Mouse (Mus musculus): ENCODE results near the gene Serp2. TPM values are rescaled to one million over a fixed set of nuclear protein-coding genes. Genes with fewer than 3 reads are reported as not detected.

The Serp2 gene
- polyA plus RNA-seq, 1 experiment from 2014 or later, result 18.5 TPM

DNA sequence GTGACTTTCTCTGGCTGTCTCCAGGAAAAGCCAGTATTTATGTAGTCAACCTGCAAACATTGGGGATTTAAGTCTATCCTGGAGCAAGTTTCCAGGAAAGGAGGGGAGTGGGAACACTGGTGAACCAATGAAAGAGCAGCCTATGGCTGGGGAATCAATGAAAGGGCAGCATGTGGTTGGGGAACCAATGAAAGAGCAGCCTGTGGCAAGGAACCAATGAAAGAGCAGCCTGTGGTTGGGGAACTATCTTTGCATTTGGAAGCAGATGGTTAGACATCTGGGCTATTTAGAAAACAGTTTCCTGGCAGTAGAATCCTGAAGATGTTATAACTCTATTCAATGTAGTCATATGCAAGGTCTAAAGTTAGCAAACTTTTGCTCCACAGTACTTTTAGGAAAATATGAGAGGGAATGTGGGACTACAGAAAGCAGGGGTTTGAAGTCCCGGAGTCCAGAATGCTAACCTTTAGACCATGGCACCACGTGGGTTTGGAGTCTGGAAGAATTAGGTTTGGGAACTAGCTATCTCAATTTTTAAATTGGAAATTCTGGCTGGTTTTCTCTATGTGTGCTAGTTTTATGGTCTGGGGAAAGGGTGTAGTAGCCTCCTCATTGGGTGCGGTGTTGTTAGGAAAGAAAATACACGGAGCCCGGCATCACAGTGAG is 16.6 kb downstream of the Serp2 start:
- WGBS, result 92% methylated on average over 5 of the region's 5 CpGs
- H3K36me3 ChIP-seq, result no peaks in the 10 kb centered on the region
- H3K9ac ChIP-seq, result no peak overlapping the region
- H3K4me3 ChIP-seq, result no peak overlapping the region
- no peaks in the 10 kb centered on the region for H3K9me3 ChIP-seq (replicated peaks)
- no peak for ATAC-seq (ENCODE audit: insufficient number of reproducible peaks, low FRiP score)
- H3K27ac ChIP-seq (ENCODE audit: poor library complexity, severe bottlenecking), result no peak overlapping the region
- peaks cover 32% of the 10 kb centered on the region for H3K4me1 ChIP-seq (replicated peaks)
- no peaks in the 10 kb centered on the region for H3K27me3 ChIP-seq (replicated peaks)
- no peak overlapping the region for H3K4me2 ChIP-seq

DNA sequence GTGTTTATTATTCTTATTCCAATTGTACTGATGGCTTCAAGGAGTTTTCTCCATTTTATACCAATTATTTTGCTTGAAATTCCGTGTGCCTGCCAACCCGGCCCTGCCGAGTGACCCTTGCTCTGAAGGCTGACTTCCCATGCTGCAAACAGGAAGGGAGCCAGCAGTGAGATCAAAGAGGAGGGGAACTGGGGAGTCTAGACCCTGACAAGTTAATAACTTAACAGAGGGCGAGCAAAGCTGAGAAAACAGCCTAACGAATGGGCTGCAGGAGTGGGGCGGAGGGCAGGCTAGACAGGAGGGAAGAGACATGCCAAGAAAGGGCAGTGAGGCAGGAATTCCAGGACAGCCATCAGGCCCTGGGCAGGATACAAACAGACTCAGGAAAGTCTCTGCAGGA is 19.8 kb downstream of the Serp2 start:
- H3K4me2 ChIP-seq, result no peak overlapping the region
- no peaks in the 10 kb centered on the region for H3K9me3 ChIP-seq (replicated peaks)
- peaks cover 46% of the 10 kb centered on the region for H3K4me1 ChIP-seq (replicated peaks)
- no peak overlapping the region; the same call in 1 of the 2 replicates for H3K9ac ChIP-seq
- no peak overlapping the region for H3K4me3 ChIP-seq
- ATAC-seq (ENCODE audit: insufficient number of reproducible peaks, low FRiP score), result no peak
- no peaks in the 10 kb centered on the region for H3K36me3 ChIP-seq
- no peaks in the 10 kb centered on the region for H3K27me3 ChIP-seq (replicated peaks)
- peak overlapping the region; percentile 21; the same call in 1 of the 2 replicates for H3K27ac ChIP-seq (ENCODE audit: poor library complexity, severe bottlenecking)
- WGBS, result 37% methylated on average over 6 of the region's 6 CpGs

DNA sequence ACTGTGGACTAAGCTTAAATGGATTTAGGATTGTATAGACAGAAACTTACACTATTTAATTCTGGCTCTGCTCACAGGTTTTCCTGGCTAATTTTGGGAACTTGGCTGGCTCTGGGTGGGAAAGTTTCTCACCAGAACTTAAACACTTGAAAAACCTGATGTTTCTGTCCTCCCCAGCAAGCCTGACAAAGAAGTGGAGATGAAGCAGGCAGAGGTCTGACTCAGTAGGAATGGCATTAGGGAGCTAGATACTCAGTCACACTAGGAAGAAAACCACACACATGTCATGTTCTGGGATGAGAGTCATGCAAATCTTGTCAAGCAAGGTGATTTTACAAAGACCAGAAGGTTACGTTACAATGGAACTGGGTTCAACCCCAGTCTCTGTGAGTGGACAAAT is 21.6 kb downstream of the Serp2 start:
- Histone ChIP-seq H3K27ac (ENCODE audit: poor library complexity, severe bottlenecking) (0 out of 2 replicates have a peak overlapping the region, but pooled peaks have one; percentile 14), H3K4me2 (no peak overlapping the region), H3K4me1 (replicated peaks) (peaks cover 34% of the 10 kb centered on the region), H3K4me3 (no peak overlapping the region), H3K27me3 (replicated peaks) (no peaks in the 10 kb centered on the region), H3K36me3 (no peaks in the 10 kb centered on the region), H3K9ac (no peak overlapping the region), H3K9me3 (replicated peaks) (no peaks in the 10 kb centered on the region)
- no peak for ATAC-seq (ENCODE audit: insufficient number of reproducible peaks, low FRiP score)
- WGBS, result 53% methylated on average over 1 of the region's 1 CpGs

DNA sequence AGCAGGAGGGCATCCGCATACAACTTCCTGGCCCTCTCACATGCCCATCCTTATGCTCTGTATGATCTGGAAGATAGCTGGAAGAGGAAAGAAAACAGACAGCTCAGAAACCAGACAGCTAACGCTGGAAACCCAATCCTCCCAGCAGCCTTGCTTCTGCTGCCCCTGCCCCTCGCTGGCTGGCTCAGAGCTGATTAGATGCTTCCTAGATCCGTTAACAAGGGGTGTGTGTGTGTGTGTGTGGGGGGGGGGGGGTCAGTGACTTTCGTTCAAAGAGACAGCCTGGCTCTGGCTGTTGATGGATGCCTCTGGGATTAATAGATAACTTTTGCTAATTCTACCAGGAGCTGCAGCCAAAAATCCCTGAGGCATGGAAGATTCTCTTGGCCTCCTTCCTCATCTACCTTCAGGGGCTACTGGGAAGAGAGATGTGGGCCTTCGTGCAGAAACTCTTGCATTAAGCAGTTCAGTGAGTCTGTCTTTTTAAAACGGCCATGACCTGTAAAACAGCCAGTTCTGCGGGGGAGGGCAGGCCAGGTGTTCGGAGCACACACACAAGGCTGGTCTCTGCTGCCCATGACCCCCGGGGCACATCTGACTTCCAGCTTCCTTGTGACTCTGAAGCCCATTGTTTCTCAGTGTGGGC is 23.4 kb downstream of the Serp2 start:
- no peaks in the 10 kb centered on the region for H3K36me3 ChIP-seq
- peak overlapping the region; percentile 62 for H3K9ac ChIP-seq
- ATAC-seq (ENCODE audit: insufficient number of reproducible peaks, low FRiP score), result peak; percentile 58
- 11% methylated on average over 10 of the region's 10 CpGs for WGBS
- peak overlapping the region; percentile 76 for H3K27ac ChIP-seq (ENCODE audit: poor library complexity, severe bottlenecking)
- no peaks in the 10 kb centered on the region for H3K9me3 ChIP-seq (replicated peaks)
- H3K27me3 ChIP-seq (replicated peaks), result no peaks in the 10 kb centered on the region
- peak overlapping the region; percentile 66 for H3K4me2 ChIP-seq
- H3K4me3 ChIP-seq, result peak overlapping the region; percentile 31
- peaks cover 42% of the 10 kb centered on the region for H3K4me1 ChIP-seq (replicated peaks)

DNA sequence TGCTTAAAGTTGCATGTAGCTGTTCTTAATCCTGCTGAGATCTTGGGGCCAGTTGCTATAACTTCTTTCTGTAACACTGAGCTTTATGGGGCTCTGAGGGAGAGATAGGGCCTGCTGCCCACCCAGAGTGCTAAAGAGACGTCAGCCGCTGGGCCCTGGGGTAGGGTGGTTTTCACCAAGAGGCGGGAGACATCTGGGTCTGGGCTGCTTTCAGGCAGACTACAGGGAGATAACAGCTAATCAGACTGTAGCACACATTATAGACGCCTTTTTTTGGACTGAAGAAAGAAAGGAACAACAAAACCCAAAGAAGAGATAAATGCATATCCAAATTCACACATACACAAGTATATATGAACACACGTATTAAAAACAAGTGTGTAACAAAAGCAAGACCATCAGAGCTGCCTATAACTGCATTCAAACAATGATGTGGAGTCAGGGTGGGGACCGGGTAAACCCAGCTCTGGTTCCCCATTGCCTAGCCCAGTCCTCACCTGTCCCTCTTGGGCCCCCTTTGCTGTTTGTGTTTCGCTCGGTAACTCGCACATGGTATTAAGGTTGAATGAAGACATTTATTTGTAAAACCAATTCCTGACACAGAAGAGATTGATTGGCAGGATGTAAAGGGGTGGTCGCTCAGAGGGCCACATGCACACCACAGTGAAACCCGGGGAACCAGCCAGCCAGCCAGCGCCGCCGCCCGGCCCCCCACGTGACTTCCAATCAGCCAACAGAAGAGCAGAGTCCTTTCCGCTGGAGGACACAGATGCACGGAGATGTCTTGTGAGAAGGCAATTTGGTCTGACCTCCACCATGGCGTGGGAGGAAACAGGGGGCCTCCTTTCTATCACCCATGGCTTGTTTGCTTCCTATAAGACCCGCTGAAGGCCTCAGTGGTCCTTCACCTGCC is 24.2 kb downstream of the Serp2 start:
- H3K36me3 ChIP-seq, result no peaks in the 10 kb centered on the region
- H3K9ac ChIP-seq, result peak overlapping the region; percentile 62
- peak overlapping the region; percentile 66 for H3K4me2 ChIP-seq
- peak; percentile 93 for ATAC-seq (ENCODE audit: insufficient number of reproducible peaks, low FRiP score)
- H3K27ac ChIP-seq (ENCODE audit: poor library complexity, severe bottlenecking), result peak overlapping the region; percentile 76
- 19% methylated on average over 20 of the region's 20 CpGs for WGBS
- H3K4me3 ChIP-seq, result peak overlapping the region; percentile 31
- no peaks in the 10 kb centered on the region for H3K27me3 ChIP-seq (replicated peaks)
- peaks cover 48% of the 10 kb centered on the region for H3K4me1 ChIP-seq (replicated peaks)
- no peaks in the 10 kb centered on the region for H3K9me3 ChIP-seq (replicated peaks)

DNA sequence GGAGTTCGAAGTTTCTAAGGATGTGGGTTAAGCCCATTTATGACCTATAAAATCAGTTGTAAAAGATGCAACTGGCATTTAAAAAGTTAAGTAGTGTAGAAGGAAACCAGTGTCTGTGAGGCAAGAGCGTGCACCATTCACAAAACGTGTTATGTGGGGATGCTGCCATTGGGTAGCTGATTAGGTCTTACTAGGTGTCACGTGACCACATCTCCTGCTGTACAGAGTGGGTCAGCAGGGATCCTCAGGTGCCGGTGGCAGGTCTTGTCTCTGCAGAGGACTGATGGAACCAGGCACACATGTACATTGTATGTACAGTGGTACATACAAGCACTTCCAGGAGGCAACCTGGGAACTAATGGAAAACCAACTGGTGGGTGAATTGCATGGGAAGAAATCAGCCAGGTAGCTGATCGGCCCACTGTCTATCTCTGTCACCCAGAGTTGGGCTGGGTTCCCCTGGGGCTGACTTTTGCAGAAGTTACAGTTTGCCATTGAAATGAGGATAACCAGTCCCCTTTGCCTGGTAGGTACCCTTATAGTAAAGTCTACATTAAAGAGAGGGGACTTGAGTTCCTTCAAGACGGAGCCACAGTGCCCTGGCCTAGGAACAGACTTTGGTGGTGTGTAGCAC is 25.5 kb downstream of the Serp2 start:
- Histone ChIP-seq H3K4me3 (no peak overlapping the region), H3K9ac (no peak overlapping the region), H3K36me3 (no peaks in the 10 kb centered on the region), H3K4me2 (no peak overlapping the region), H3K27me3 (replicated peaks) (no peaks in the 10 kb centered on the region), H3K4me1 (replicated peaks) (peaks cover 54% of the 10 kb centered on the region), H3K27ac (ENCODE audit: poor library complexity, severe bottlenecking) (no peak overlapping the region), H3K9me3 (replicated peaks) (no peaks in the 10 kb centered on the region)
- WGBS, result 83% methylated on average over 7 of the region's 7 CpGs
- no peak for ATAC-seq (ENCODE audit: insufficient number of reproducible peaks, low FRiP score)

DNA sequence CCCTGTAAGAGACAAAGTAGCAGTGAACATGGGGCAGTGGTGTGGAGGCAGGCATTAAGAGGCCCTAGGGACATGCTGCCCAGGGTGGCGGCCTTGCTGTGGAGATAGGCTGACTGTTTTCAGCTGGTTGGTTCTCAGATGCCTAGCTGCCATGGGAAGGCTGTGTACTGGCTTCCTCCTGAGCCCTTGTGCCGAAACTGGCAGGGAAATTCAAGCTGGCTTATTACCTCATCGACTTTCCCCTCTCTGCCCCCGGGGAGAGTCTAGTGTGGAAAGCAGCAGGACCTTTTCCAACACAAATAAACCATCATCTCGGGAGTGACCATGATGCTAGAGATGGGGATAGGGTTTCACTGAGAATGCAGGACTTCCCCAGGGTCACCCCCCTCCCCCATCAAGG is 28.0 kb downstream of the Serp2 start:
- H3K9ac ChIP-seq, result peak overlapping the region; percentile 48; the same call in 1 of the 2 replicates
- no peak overlapping the region for H3K4me3 ChIP-seq
- H3K36me3 ChIP-seq, result no peaks in the 10 kb centered on the region
- H3K27me3 ChIP-seq (replicated peaks), result no peaks in the 10 kb centered on the region
- H3K27ac ChIP-seq (ENCODE audit: poor library complexity, severe bottlenecking), result peak overlapping the region; percentile 63
- peaks cover 47% of the 10 kb centered on the region for H3K4me1 ChIP-seq (replicated peaks)
- no peaks in the 10 kb centered on the region for H3K9me3 ChIP-seq (replicated peaks)
- 24% methylated on average over 5 of the region's 5 CpGs for WGBS
- no peak for ATAC-seq (ENCODE audit: insufficient number of reproducible peaks, low FRiP score)
- no peak overlapping the region for H3K4me2 ChIP-seq

DNA sequence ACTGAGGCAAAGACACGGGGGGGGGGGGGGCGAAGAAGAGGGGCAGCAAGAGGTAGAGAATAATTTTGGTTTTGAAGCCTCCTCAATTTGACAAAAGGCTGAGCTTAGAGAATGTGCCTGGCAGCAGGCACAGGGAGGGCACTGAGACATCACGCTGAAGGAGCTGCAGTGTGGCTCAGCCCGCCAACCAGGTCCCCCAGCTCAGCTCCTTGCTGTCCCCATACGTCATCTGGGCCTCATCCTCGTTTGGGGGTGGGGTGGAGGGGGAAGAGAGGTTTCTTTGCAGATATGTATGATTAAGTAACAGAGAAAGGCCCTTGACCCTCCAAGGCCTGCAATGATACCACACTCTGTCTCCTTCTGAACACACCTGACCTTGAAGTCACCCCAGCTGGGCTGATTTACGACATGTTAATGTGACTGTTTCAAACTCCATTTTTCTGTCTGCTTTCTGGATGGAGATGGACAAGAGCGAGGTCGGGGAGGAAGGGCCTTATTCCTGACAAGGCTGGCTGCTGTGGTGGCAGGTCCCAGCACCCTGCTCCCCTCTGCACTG is 28.9 kb downstream of the Serp2 start:
- 56% methylated on average over 9 of the region's 9 CpGs for WGBS
- no peak for ATAC-seq (ENCODE audit: insufficient number of reproducible peaks, low FRiP score)
- peak overlapping the region; percentile 63; the same call in 1 of the 2 replicates for H3K27ac ChIP-seq (ENCODE audit: poor library complexity, severe bottlenecking)
- no peak overlapping the region for H3K4me2 ChIP-seq
- no peaks in the 10 kb centered on the region for H3K27me3 ChIP-seq (replicated peaks)
- H3K4me3 ChIP-seq, result no peak overlapping the region
- peak overlapping the region; percentile 48; the same call in 1 of the 2 replicates for H3K9ac ChIP-seq
- H3K4me1 ChIP-seq (replicated peaks), result peaks cover 39% of the 10 kb centered on the region
- H3K36me3 ChIP-seq, result no peaks in the 10 kb centered on the region
- no peaks in the 10 kb centered on the region for H3K9me3 ChIP-seq (replicated peaks)

DNA sequence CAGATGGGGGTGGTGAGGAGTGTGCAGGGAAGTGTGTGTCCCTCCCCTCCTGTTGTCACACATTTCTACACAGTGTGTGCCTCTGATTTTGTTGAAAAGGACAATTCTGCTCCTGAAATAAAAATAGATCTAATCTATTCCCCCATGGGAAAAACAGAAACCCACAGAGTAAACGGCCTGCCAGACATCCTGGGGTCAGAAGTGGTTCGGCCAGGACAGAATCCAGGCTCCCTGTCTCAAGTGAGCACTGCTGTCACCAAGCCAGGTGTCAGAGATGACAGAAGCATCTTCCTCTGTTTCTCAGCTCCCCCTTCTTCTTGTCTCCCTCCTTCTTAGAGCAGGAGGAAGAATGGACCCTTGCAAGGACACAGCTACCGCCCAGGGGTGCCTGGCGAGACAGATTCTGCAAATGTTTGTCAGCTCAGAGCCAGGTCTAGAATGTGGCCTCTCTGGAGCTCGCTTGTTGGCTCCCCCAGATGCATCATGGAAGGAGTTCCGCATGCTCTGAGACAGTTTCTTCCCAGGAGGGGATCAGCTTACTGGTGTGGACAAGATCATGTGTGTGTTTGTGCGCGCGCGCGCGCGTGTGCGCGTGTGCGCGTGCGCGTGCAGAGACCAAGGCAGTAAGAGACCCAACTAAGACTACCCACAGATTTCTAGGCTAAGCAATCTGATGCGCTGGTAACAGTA is 29.5 kb downstream of the Serp2 start:
- 82% methylated on average over 20 of the region's 20 CpGs for WGBS
- ATAC-seq (ENCODE audit: insufficient number of reproducible peaks, low FRiP score), result no peak

DNA sequence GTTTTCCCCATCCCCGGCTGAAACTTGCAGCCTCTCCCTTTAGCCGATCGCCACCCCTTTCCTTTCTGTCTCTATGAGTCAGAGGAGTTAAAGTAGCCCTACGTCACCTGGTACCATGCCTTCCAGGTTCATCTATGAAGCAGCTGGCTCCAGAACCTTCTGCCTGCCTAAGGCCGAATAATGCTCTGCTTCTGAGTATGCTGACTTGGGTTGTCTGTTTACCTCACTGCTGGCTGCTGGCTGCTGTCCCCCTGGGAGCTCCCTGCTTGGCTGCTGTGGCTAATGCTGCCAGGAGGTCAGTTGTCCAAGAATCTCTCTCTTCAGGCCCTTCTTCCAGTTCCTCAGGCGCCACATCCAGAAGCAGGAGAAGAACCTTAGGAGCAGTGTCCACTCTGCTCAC is 30.2 kb downstream of the Serp2 start:
- H3K36me3 ChIP-seq, result no peaks in the 10 kb centered on the region
- H3K27ac ChIP-seq (ENCODE audit: poor library complexity, severe bottlenecking), result peak overlapping the region; percentile 7; the same call in 1 of the 2 replicates
- peak overlapping the region; percentile 15; the same call in 1 of the 2 replicates for H3K9ac ChIP-seq
- peaks cover 32% of the 10 kb centered on the region for H3K4me1 ChIP-seq (replicated peaks)
- H3K9me3 ChIP-seq (replicated peaks), result no peaks in the 10 kb centered on the region
- WGBS, result 57% methylated on average over 6 of the region's 6 CpGs
- no peak overlapping the region for H3K4me2 ChIP-seq
- no peak overlapping the region for H3K4me3 ChIP-seq
- ATAC-seq (ENCODE audit: insufficient number of reproducible peaks, low FRiP score), result no peak
- H3K27me3 ChIP-seq (replicated peaks), result no peaks in the 10 kb centered on the region

More for the DNA sequence above, 29.5 kb downstream of the Serp2 start:
- Histone ChIP-seq H3K9ac (0 out of 2 replicates have a peak overlapping the region, but pooled peaks have one; percentile 15), H3K4me3 (no peak overlapping the region), H3K4me1 (replicated peaks) (peaks cover 33% of the 10 kb centered on the region), H3K27me3 (replicated peaks) (no peaks in the 10 kb centered on the region), H3K4me2 (no peak overlapping the region), H3K27ac (ENCODE audit: poor library complexity, severe bottlenecking) (peak overlapping the region; percentile 7; the same call in 1 of the 2 replicates), H3K9me3 (replicated peaks) (no peaks in the 10 kb centered on the region), H3K36me3 (no peaks in the 10 kb centered on the region)
